Mouse (Mus musculus) hindbrain, postnatal 0 days (tissue): ENCODE results near the gene Megf11. TPM values are rescaled to one million over a fixed set of nuclear protein-coding genes. Genes with fewer than 3 reads are reported as not detected.

Experiments
- ATAC-seq: fragments of 200-750 bp; cut with Nextera tagmentation; 2 replicates; pipeline ENCODE4 v1.8.0; 2017; ENCODE audit warnings: mild to moderate bottlenecking, moderate TSS enrichment, moderate library complexity
- DNase-seq: peaks from one replicate; pipeline ENCODE4 v3.0.0-alpha.2; 2015; ENCODE audit warnings: low spot score
- H3K27ac ChIP-seq: fragments of 300-500 bp; sonication (generic); 2 replicates; pipeline ENCODE4 v1.5.1; 2014; ENCODE audit warnings: mild to moderate bottlenecking
- H3K27me3 ChIP-seq: fragments of 300-500 bp; sonication (generic); 2 replicates; pipeline ENCODE4 v1.6.1; 2014; ENCODE audit warnings: low read length, mixed read lengths; ENCODE audit not compliant: insufficient read depth
- H3K36me3 ChIP-seq: fragments of 300-500 bp; sonication (generic); 2 replicates; pipeline ENCODE4 v1.6.1; 2014; ENCODE audit warnings: low read length, mixed read lengths; ENCODE audit not compliant: insufficient read depth
- H3K4me1 ChIP-seq: fragments of 300-500 bp; sonication (generic); 2 replicates; pipeline ENCODE4 v1.6.1; 2014; ENCODE audit warnings: antibody characterized with exemption, low read length, mixed read lengths; ENCODE audit not compliant: insufficient read depth
- H3K4me2 ChIP-seq: fragments of 300-500 bp; sonication (generic); 2 replicates; pipeline ENCODE4 v1.6.1; 2014; ENCODE audit warnings: low read depth, mild to moderate bottlenecking, low read length, moderate library complexity, mixed read lengths
- H3K4me3 ChIP-seq: fragments of 300-500 bp; sonication (generic); 2 replicates; pipeline ENCODE4 v1.5.1; 2014; ENCODE audit warnings: low read length
- H3K9ac ChIP-seq: fragments of 300-500 bp; sonication (generic); replicated peaks from 2 replicates; pipeline ENCODE4 v1.6.1; 2014; ENCODE audit warnings: mild to moderate bottlenecking, low read length, moderate library complexity, mixed read lengths
- H3K9me3 ChIP-seq: fragments of 300-500 bp; sonication (generic); 2 replicates; pipeline ENCODE4 v1.6.1; 2016; ENCODE audit warnings: low read length, mixed read lengths
- CTCF ChIP-seq: IDR thresholded peaks from 2 replicates; pipeline ENCODE4 v1.5.1; 2016; ENCODE audit warnings: antibody characterized with exemption, control low read depth, low read depth
- WGBS: fragments of 180-500 bp; shearing (Covaris S2); extraction: QIAGEN DNeasy Blood & Tissue Kit; methylation state at CpG from one replicate; pipeline ENCODE4 v1.1.7; 2014; 5-methylcytosine and 5-hydroxymethylcytosine counted together
- polyA plus RNA-seq: library from polyadenylated mRNA; unstranded; fragments of >200 nt; fragmentation: Nextera tagmentation; extraction: Ambion mirVana; gene quantifications from 2 replicates; pipeline ENCODE4 v1.2.1, GENCODE M21; 2015
- total RNA-seq: library from RNA; depleted of rRNA; stranded (reverse); fragments of >200 nt; gene quantifications from 2 replicates; pipeline ENCODE4 v1.2.3, GENCODE M21; 2014

Gene Megf11
- total and polyA plus RNA-seq, 2 experiments from 2014 or later, result 16.1 to 38.2 TPM

DNA sequence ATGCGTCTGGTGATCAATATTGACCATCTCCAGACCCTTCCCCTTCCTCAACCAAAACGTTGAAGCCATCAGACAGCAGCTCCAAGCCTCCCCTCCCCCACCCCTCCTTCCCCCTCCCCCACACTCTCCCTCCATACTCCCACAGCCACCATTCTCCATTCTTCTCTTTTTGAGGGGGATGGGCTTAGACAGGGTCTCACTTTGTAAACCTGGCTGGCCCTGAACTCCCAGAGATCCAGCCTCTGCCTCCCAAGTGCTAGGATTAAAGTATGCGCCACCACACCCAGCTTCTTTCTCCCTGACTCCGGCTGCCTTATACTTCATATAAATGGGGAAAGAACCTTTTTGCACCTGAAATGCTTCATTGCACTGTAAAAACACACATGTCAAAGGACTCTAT is 166.6 kb downstream of the Megf11 start:
- 66% methylated on average over 4 of the region's 4 CpGs for WGBS
- Histone ChIP-seq H3K27ac (no peak overlapping the region), H3K9me3 (no peaks in the 10 kb centered on the region), H3K9ac (no peak overlapping the region), H3K27me3 (no peaks in the 10 kb centered on the region), H3K36me3 (no peaks in the 10 kb centered on the region), H3K4me1 (peaks cover 6% of the 10 kb centered on the region; the same call in 1 of the 2 replicates), H3K4me2 (no peak overlapping the region), H3K4me3 (no peak overlapping the region)
- ATAC-seq (no peak), DNase-seq (no peak)
- TF ChIP-seq CTCF, result no peak

DNA sequence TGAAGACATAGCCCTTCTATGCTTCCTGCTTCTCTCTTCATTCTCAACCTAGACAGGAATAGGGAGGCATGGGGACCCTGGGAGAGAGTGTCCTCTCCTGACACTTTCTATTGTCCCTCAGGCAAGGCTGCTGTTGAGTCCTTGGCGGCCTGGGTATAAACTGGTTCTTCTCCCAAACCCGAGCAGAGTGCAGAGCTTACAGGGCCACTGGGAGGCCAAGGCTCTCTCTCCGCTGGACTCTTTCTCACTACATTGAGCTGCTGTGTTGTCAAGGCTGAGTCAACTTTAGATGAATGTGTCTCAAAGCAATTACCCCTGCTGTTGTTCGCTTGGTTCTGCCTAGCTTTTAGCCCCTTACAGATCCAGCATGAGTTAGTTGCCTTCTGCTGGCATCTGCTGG is 168.0 kb downstream of the Megf11 start:
- 62% methylated on average over 4 of the region's 4 CpGs for WGBS
- no peak for TF ChIP-seq CTCF
- no peak for ATAC-seq

GRCm38 (mm10) chr9:64555620-64556019 is 170.2 kb downstream of the Megf11 start:
- Histone ChIP-seq H3K4me3 (no peak overlapping the region), H3K27ac (no peak overlapping the region), H3K4me1 (peaks cover 6% of the 10 kb centered on the region; the same call in 1 of the 2 replicates), H3K27me3 (no peaks in the 10 kb centered on the region), H3K9me3 (no peaks in the 10 kb centered on the region), H3K36me3 (no peaks in the 10 kb centered on the region), H3K4me2 (no peak overlapping the region), H3K9ac (no peak overlapping the region)
- peak; percentile 71 for DNase-seq
- no peak for TF ChIP-seq CTCF
- 11% methylated on average over 7 of the region's 7 CpGs for WGBS
- ATAC-seq, result peak; percentile 72

More for the DNA sequence above, 168.0 kb downstream of the Megf11 start:
- no peak for DNase-seq
- H3K4me3 ChIP-seq, result no peak overlapping the region
- no peaks in the 10 kb centered on the region for H3K36me3 ChIP-seq
- H3K27ac ChIP-seq, result no peak overlapping the region
- H3K9ac ChIP-seq, result no peak overlapping the region
- H3K27me3 ChIP-seq, result no peaks in the 10 kb centered on the region
- no peak overlapping the region for H3K4me2 ChIP-seq
- peaks cover 6% of the 10 kb centered on the region; the same call in 1 of the 2 replicates for H3K4me1 ChIP-seq
- no peaks in the 10 kb centered on the region for H3K9me3 ChIP-seq

GRCm38 (mm10) chr9:64557110-64557745 is 171.8 kb downstream of the Megf11 start:
- H3K27ac ChIP-seq, result no peak overlapping the region
- WGBS, result 77% methylated on average over 11 of the region's 11 CpGs
- peaks cover 6% of the 10 kb centered on the region; the same call in 1 of the 2 replicates for H3K4me1 ChIP-seq

GRCm38 (mm10) chr9:64557846-64558530 is 172.6 kb downstream of the Megf11 start:
- Histone ChIP-seq H3K27me3 (no peaks in the 10 kb centered on the region), H3K4me2 (no peak overlapping the region), H3K27ac (no peak overlapping the region), H3K9me3 (0 out of 2 replicates have a peak, but pooled peaks cover 1% of the 10 kb centered on the region), H3K4me1 (peaks cover 6% of the 10 kb centered on the region; the same call in 1 of the 2 replicates), H3K4me3 (no peak overlapping the region), H3K36me3 (no peaks in the 10 kb centered on the region), H3K9ac (no peak overlapping the region)
- peak; percentile 37; the same call in 1 of the 2 replicates for ATAC-seq
- 87% methylated on average over 7 of the region's 7 CpGs for WGBS
- peak; percentile 27 for DNase-seq
- no peak for TF ChIP-seq CTCF

More at GRCm38 (mm10) chr9:64557110-64557745, 171.8 kb downstream of the Megf11 start:
- TF ChIP-seq CTCF, result no peak
- Histone ChIP-seq H3K4me3 (no peak overlapping the region), H3K9me3 (no peaks in the 10 kb centered on the region), H3K36me3 (no peaks in the 10 kb centered on the region), H3K4me2 (no peak overlapping the region), H3K9ac (no peak overlapping the region), H3K27me3 (no peaks in the 10 kb centered on the region)
- no peak for DNase-seq
- no peak for ATAC-seq

DNA sequence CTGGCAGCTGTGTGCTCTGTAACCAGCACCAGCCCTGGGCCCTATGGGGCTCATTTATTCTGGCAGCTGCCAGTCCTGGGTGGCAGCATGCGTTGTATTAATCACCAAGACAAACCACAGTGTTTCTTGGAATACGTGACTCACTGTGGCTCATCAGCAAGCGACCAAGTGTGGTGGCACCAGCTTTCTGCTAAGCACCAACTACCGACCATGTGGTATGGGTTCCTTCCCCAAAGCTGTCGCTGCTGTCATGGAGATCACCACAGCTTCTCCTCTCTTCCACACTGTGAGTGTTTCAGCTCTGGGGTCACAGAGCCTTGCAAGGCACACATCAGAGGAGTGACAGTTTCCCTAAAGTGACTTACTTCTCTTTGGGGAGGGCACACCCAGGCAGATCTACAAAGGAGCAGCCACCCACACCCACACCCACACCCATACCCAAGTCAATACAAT is 178.9 kb downstream of the Megf11 start:
- DNase-seq (no peak), ATAC-seq (no peak)
- Histone ChIP-seq H3K27me3 (no peaks in the 10 kb centered on the region), H3K36me3 (no peaks in the 10 kb centered on the region), H3K9ac (no peak overlapping the region), H3K9me3 (0 out of 2 replicates have a peak, but pooled peaks cover 4% of the 10 kb centered on the region), H3K4me3 (no peak overlapping the region), H3K27ac (no peak overlapping the region), H3K4me1 (no peaks in the 10 kb centered on the region), H3K4me2 (no peak overlapping the region)
- WGBS, result 71% methylated on average over 5 of the region's 5 CpGs
- TF ChIP-seq CTCF, result no peak
